Mouse (Mus musculus) gastrocnemius, adult 18-20 months (tissue): ENCODE measurements around the gene Rasal1. TPM values are rescaled to one million over a fixed set of nuclear protein-coding genes. Genes with fewer than 3 reads are reported as not detected.

ENCODE experiments used
- DNase-seq: peaks from one replicate; pipeline ENCODE4 v3.0.0; 2021; ENCODE audit warnings: low spot score
- total RNA-seq, 2 experiments: library from RNA; stranded (reverse); gene quantifications; 2 replicates each; pipeline ENCODE4 v1.2.3; 2021

Rasal1 gene
- total RNA-seq, 2 experiments from 2014 or later, result not detected

- DNase-seq, result no peak
Measured at GRCm38 (mm10) chr5:120653873-120654272, 5.3 kb downstream of the Rasal1 start.

GRCm38 (mm10) chr5:120656281-120656751 is 7.7 kb downstream of the Rasal1 start:
- DNase-seq, result no peak

GRCm38 (mm10) chr5:120660816-120661215 is 12.2 kb downstream of the Rasal1 start:
- no peak for DNase-seq

GRCm38 (mm10) chr5:120664888-120665287 is 16.3 kb downstream of the Rasal1 start:
- DNase-seq, result no peak

- DNase-seq, result no peak
Measured at GRCm38 (mm10) chr5:120668761-120669160, 20.1 kb downstream of the Rasal1 start.

- DNase-seq, result no peak
Measured at GRCm38 (mm10) chr5:120670132-120670531, 21.5 kb downstream of the Rasal1 start.

- DNase-seq, result no peak
Measured at GRCm38 (mm10) chr5:120671865-120672264, 23.3 kb downstream of the Rasal1 start.

GRCm38 (mm10) chr5:120673626-120674025 is 25.0 kb downstream of the Rasal1 start:
- DNase-seq, result peak; percentile 48

GRCm38 (mm10) chr5:120674229-120675145 is 25.9 kb downstream of the Rasal1 start:
- DNase-seq, result no peak

GRCm38 (mm10) chr5:120677516-120677915 is 28.9 kb downstream of the Rasal1 start:
- DNase-seq, result no peak

GRCm38 (mm10) chr5:120679676-120680555 is 31.3 kb downstream of the Rasal1 start:
- peak; percentile 29 for DNase-seq

GRCm38 (mm10) chr5:120680918-120681317 is 32.3 kb downstream of the Rasal1 start:
- no peak for DNase-seq

- DNase-seq, result no peak
Measured at GRCm38 (mm10) chr5:120682982-120683771, 34.6 kb downstream of the Rasal1 start.

- DNase-seq, result no peak
Measured at GRCm38 (mm10) chr5:120685678-120686077, 37.1 kb downstream of the Rasal1 start.

GRCm38 (mm10) chr5:120686749-120687483 is 38.3 kb downstream of the Rasal1 start:
- DNase-seq, result no peak

- no peak for DNase-seq
Measured at GRCm38 (mm10) chr5:120687484-120687851, 38.9 kb downstream of the Rasal1 start.

GRCm38 (mm10) chr5:120687897-120688296 is 39.3 kb downstream of the Rasal1 start:
- DNase-seq, result no peak

GRCm38 (mm10) chr5:120688434-120688833 is 39.8 kb downstream of the Rasal1 start:
- DNase-seq, result no peak

GRCm38 (mm10) chr5:120690417-120690816 is 41.8 kb downstream of the Rasal1 start:
- DNase-seq, result no peak

- no peak for DNase-seq
Measured at GRCm38 (mm10) chr5:120692034-120692433, 43.4 kb downstream of the Rasal1 start.
